Mouse (Mus musculus): ENCODE measurements around the gene Scyl2. TPM values are rescaled to one million over a fixed set of nuclear protein-coding genes. Genes with fewer than 3 reads are reported as not detected.
"Not testable (repeated sequence)": the region's sequence is repeated elsewhere in the genome, so short reads cannot be mapped to it uniquely, and the experiment has no call there.

Scyl2 gene
- polyA plus RNA-seq, 1 experiment from 2014 or later, result 13.0 TPM

DNA sequence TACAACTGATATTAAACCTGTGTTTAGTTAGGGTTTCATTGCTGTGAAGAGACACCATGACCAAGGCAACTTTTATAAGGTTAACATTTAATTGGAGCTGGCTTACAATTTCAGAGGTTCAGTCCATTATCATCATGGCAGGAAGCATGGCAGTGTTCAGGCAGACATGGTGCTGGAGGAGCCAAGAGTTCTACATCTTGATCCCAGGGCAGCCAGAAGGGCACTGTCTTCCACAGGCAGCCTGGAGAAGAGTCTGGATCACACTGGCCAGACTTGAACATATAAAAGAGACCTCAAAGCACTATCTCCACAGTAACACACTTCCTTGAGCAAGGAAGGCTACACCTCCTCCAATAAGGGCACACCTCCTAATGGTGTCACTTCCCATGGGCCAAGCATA is 34.2 kb upstream of the Scyl2 start:
- Histone ChIP-seq H3K9ac (no peak overlapping the region), H3K36me3 (ENCODE audit: insufficient read depth) (peaks cover 38% of the 10 kb centered on the region), H3K27ac (ENCODE audit: low read depth) (no peak overlapping the region), H3K9me3 (ENCODE audit: low read depth, low read length) (no peaks in the 10 kb centered on the region), H3K4me3 (ENCODE audit: low read depth, low read length) (no peak overlapping the region), H3K4me2 (no peak overlapping the region), H3K27me3 (ENCODE audit: insufficient read depth, low read length) (no peaks in the 10 kb centered on the region), H3K4me1 (ENCODE audit: insufficient read depth) (no peaks in the 10 kb centered on the region)
- no peak for DNase-seq
- ATAC-seq (ENCODE audit: insufficient read depth), result no peak
- no peak for TF ChIP-seq CTCF (IDR thresholded peaks at IDR 0.05; ENCODE audit: low read depth)

DNA sequence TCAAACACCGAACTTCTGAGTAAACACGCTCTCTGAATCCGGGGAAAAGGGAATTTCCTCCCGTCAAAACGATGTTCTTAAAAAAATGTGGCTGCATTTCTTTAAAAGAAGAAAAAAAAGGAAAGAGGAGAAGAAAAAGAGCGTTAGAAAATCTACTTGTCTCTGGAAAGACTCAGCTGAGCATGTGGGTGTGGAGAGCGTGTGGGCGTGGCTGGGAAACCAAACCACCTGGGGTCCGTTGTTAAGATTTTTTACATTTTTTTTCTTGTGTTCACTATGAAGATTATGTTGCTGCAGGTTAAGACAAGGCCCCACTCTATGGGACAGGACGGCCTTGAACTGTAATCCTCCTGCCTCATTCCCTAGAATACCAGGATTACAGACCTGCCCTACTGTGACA is 28.8 kb upstream of the Scyl2 start:
- 81% methylated on average over 10 of the region's 10 CpGs for WGBS
- DNase-seq, result no peak
- no peak overlapping the region for H3K9ac ChIP-seq
- no peak overlapping the region for H3K27ac ChIP-seq (ENCODE audit: low read depth)
- no peaks in the 10 kb centered on the region for H3K4me1 ChIP-seq (ENCODE audit: insufficient read depth)
- H3K4me2 ChIP-seq, result no peak overlapping the region
- H3K4me3 ChIP-seq (ENCODE audit: low read depth, low read length), result no peak overlapping the region
- no peak; the same call in 1 of the 2 replicates for ATAC-seq (ENCODE audit: insufficient read depth)
- no peaks in the 10 kb centered on the region for H3K27me3 ChIP-seq (ENCODE audit: insufficient read depth, low read length)
- no peaks in the 10 kb centered on the region for H3K9me3 ChIP-seq (ENCODE audit: low read depth, low read length)
- no peak for TF ChIP-seq CTCF (IDR thresholded peaks at IDR 0.05; ENCODE audit: low read depth)
- H3K36me3 ChIP-seq (ENCODE audit: insufficient read depth), result peaks cover 42% of the 10 kb centered on the region

- Histone ChIP-seq H3K36me3 (ENCODE audit: insufficient read depth) (peaks cover 15% of the 10 kb centered on the region; the same call in 1 of the 2 replicates), H3K27ac (ENCODE audit: low read depth) (no peak overlapping the region), H3K9me3 (ENCODE audit: low read depth, low read length) (no peaks in the 10 kb centered on the region), H3K4me2 (peak overlapping the region; percentile 35; the same call in 1 of the 2 replicates), H3K9ac (no peak overlapping the region), H3K4me1 (ENCODE audit: insufficient read depth) (no peaks in the 10 kb centered on the region), H3K4me3 (ENCODE audit: low read depth, low read length) (no peak overlapping the region), H3K27me3 (ENCODE audit: insufficient read depth, low read length) (no peaks in the 10 kb centered on the region)
- TF ChIP-seq CTCF (IDR thresholded peaks at IDR 0.05; ENCODE audit: low read depth), result no peak
- peak; percentile 50 for DNase-seq
- WGBS, result 28% methylated on average over 10 of the region's 10 CpGs
- ATAC-seq (ENCODE audit: insufficient read depth), result peak; percentile 91
These were observed 22.6 kb upstream of the Scyl2 start for GRCm38 (mm10) chr10:89708720-89709119.

DNA sequence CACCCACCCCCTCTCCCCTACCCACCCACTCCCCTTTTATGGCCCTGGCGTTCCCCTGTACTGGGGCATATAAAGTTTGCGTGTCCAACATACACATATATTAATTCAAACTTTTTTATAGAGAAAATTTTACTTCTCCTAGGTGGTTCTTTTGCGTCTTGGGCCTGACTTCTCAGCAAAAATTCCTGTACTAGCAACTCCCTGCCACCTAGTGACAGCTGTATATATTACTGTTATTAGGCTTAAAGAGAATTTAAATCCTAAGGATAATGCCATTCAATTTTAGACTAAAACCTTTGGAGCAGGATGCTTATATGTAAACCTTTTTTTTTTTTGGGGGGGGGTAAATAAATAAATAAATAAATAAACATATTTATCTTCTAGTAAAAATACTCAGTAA is 21.3 kb upstream of the Scyl2 start:
- WGBS, result 67% methylated on average over 3 of the region's 3 CpGs
- no peak overlapping the region for H3K9ac ChIP-seq
- H3K27me3 ChIP-seq (ENCODE audit: insufficient read depth, low read length), result no peaks in the 10 kb centered on the region
- DNase-seq (peak; percentile 46), ATAC-seq (ENCODE audit: insufficient read depth) (no peak)
- no peak overlapping the region for H3K4me2 ChIP-seq
- H3K4me3 ChIP-seq (ENCODE audit: low read depth, low read length), result no peak overlapping the region
- peak; percentile 19; the same call in 1 of the 2 replicates for TF ChIP-seq CTCF (IDR thresholded peaks at IDR 0.05; ENCODE audit: low read depth)
- no peak overlapping the region for H3K27ac ChIP-seq (ENCODE audit: low read depth)
- no peaks in the 10 kb centered on the region for H3K9me3 ChIP-seq (ENCODE audit: low read depth, low read length)
- H3K4me1 ChIP-seq (ENCODE audit: insufficient read depth), result no peaks in the 10 kb centered on the region
- peaks cover 6% of the 10 kb centered on the region; the same call in 1 of the 2 replicates for H3K36me3 ChIP-seq (ENCODE audit: insufficient read depth)

DNA sequence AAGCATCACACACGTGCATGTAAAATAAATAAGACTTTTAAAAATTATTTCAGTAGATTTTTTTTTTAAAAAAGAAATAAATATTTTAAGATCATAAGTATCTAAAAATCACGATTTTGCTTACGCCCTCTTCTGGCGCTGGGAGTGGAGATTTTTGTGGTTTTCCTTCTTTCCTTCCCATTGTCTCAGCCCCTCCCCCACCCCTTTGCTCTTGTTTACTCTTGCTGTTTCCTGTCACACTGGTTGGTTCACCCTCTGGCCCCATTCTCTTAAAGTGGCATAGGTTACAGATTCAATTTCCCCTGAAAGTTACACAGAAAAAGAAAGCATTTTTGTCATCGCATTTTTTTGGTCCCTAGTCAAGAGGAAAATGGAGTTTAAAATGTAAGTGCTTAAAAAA is 17.0 kb upstream of the Scyl2 start:
- H3K27me3 ChIP-seq (ENCODE audit: insufficient read depth, low read length), result no peaks in the 10 kb centered on the region
- peak; percentile 34 for DNase-seq

GRCm38 (mm10) chr10:89697956-89698355 is 11.9 kb upstream of the Scyl2 start:
- Histone ChIP-seq H3K27me3 (ENCODE audit: insufficient read depth, low read length) (no peaks in the 10 kb centered on the region), H3K9ac (no peak overlapping the region), H3K4me1 (ENCODE audit: insufficient read depth) (no peaks in the 10 kb centered on the region), H3K4me2 (no peak overlapping the region), H3K9me3 (ENCODE audit: low read depth, low read length) (no peaks in the 10 kb centered on the region), H3K27ac (ENCODE audit: low read depth) (no peak overlapping the region), H3K36me3 (ENCODE audit: insufficient read depth) (no peaks in the 10 kb centered on the region), H3K4me3 (ENCODE audit: low read depth, low read length) (no peak overlapping the region)
- no peak for TF ChIP-seq CTCF (IDR thresholded peaks at IDR 0.05; ENCODE audit: low read depth)
- DNase-seq (no peak), ATAC-seq (ENCODE audit: insufficient read depth) (no peak)
- WGBS, result 92% methylated on average over 3 of the region's 3 CpGs

More for the DNA sequence above, 17.0 kb upstream of the Scyl2 start:
- Histone ChIP-seq H3K27ac (ENCODE audit: low read depth) (no peak overlapping the region), H3K9me3 (ENCODE audit: low read depth, low read length) (no peaks in the 10 kb centered on the region), H3K36me3 (ENCODE audit: insufficient read depth) (no peaks in the 10 kb centered on the region), H3K9ac (no peak overlapping the region), H3K4me3 (ENCODE audit: low read depth, low read length) (no peak overlapping the region), H3K4me1 (ENCODE audit: insufficient read depth) (no peaks in the 10 kb centered on the region), H3K4me2 (no peak overlapping the region)
- TF ChIP-seq CTCF (IDR thresholded peaks at IDR 0.05; ENCODE audit: low read depth), result no peak
- ATAC-seq (ENCODE audit: insufficient read depth), result no peak
- 34% methylated on average over 5 of the region's 5 CpGs for WGBS

DNA sequence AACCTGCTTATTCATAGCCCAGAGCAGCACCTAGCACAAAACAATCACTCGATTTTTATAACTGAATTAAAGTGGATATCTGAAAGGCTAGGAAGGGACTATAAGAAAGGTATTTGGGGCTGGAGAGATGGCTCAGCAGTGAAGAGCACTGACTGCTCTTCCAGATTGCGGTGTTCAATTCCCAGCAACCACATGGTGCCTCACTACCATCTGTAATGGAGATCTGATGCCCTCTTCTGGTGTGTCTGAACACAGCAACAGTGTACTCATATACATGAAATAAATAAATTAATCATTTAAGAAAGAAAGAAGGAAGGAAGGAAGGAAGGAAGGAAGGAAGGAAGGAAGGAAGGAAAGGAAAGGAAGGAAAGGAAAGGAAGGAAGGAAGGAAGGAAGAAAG is 10.2 kb upstream of the Scyl2 start:
- not testable (repeated sequence) for DNase-seq; H3K36me3 ChIP-seq (ENCODE audit: insufficient read depth); H3K9ac ChIP-seq; ATAC-seq (ENCODE audit: insufficient read depth); H3K9me3 ChIP-seq (ENCODE audit: low read depth, low read length); H3K4me3 ChIP-seq (ENCODE audit: low read depth, low read length); H3K4me1 ChIP-seq (ENCODE audit: insufficient read depth); H3K27ac ChIP-seq (ENCODE audit: low read depth); H3K4me2 ChIP-seq; H3K27me3 ChIP-seq (ENCODE audit: insufficient read depth, low read length)
- 63% methylated on average over 2 of the region's 2 CpGs for WGBS

Measured in lung, embryonic 14.5 days (tissue).